Mouse (Mus musculus): ENCODE results near the gene Olfr1079. TPM values are rescaled to one million over a fixed set of nuclear protein-coding genes. Genes with fewer than 3 reads are reported as not detected.
"Not testable (repeated sequence)": the region's sequence is repeated elsewhere in the genome, so short reads cannot be mapped to it uniquely, and the experiment has no call there.

The Olfr1079 gene
- total RNA-seq (2015; ENCODE audit: low replicate concordance) (not detected in 2 replicates), total RNA-seq (2017; ENCODE audit: low replicate concordance) (not detected in 2 replicates)

DNA sequence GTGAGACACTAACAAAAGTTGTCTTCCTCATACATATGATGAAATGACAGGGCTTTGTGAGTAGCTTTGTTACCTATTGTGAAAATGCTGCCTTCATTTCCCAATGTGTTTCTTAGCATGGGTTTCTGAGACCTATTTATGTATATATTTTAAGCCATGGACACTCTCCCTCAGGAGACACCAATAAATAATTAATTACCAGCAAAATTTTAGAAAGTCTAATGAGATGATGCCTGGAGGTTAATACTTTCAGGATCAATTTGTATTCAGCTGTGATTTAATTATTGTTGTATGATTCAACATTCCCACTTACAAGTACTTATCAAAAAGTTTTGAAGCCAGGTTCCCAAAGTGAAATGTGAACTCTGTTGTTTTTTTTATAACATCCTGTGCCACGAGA is at the start of gene Olfr1079:
Gene Olfr1079 (minus strand): TSS at position 101 of the 400 bp plus-strand sequence.
- no peak for ATAC-seq (replicated peaks; ENCODE audit: low FRiP score, poor library complexity, severe bottlenecking)

DNA sequence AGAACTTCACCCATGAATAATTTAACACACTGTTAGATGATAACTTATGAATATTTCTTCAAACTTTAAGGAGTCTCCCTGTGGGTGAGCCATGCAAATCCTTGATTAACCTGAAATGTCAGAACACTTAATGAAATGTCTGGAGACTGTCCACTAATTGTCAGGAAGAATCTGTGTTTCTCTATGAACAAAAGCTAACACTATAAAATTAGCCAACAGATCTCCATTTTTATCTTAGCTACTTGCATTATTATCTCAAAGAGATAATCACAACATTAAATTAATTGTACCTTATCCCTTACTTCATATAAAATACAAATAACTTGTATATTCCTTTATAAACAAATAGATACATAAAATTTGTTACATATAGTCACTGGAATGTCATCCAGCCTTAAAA is 15.9 kb upstream of the Olfr1079 start, which contains the start of gene Olfr1080:
Gene Olfr1080 (minus strand): TSS at position 101 of the 400 bp plus-strand sequence.
- not testable (repeated sequence) for ATAC-seq (replicated peaks; ENCODE audit: low FRiP score, poor library complexity, severe bottlenecking)

DNA sequence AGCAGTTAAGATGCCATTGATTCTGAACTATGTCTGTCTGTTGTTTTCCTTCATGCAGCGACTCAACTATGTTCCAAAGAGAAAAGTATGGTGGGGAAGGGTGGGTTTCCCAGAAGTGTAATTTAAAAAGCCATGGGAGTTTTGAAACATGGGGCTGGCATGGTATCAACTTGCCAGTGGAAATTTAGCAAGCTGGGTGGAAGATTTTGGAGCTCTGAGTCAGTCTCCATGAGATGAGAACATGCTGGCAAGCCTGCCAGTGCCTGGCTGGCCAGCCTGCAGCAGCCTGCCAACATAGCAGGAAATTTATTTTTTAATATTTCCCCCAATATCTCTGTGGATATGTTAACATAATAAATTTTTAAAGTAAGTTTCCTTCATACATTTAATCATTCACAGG is 11.3 kb downstream of the Olfr1079 start:
- no peak for ATAC-seq (replicated peaks; ENCODE audit: low FRiP score, poor library complexity, severe bottlenecking)

DNA sequence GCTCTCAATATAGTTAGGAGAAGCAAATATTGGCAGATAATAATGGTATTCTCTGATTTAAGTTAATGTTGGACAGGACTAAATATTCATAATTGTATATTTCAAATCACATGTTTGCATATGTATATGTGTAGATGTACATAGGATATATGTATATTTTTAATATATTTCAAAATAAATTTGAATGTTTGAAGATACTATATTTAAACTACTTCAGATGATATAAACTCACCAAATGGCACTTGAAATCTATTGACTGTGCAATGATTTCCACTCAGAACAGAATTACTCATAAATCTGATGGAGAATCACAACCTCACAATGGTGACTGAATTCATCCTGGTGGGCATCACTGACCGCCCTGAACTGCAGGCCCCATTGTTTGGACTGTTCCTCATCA is 34.1 kb downstream of the Olfr1079 start, which contains the start of gene Olfr1076:
Gene Olfr1076 (plus strand): TSS at position 301 of the 400 bp plus-strand sequence.
- ATAC-seq (replicated peaks; ENCODE audit: low FRiP score, poor library complexity, severe bottlenecking), result no peak

DNA sequence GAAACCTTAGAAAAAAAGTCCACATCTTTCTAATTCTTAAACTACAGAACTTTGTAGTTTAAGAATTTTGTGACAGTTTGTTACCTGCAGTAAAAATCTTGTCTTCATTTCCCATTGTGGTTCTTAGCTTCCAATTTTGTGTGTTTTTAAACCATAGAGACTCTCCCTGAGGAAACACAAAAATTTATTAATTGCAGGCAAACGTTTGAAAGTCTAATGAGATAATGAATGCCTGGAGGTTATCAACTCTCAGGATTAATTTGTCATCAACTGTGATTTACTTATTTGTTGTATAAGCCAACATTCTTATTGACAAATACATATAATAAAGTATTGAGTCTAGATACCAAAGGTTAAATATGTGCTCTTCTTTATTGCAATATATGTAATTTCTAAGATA is 55.0 kb downstream of the Olfr1079 start, which contains the start of gene Olfr228:
Gene Olfr228 (minus strand): TSS at position 101 of the 400 bp plus-strand sequence.
- ATAC-seq (replicated peaks; ENCODE audit: low FRiP score, poor library complexity, severe bottlenecking), result no peak

Other genes with a start within 250 kb of the Olfr1079 start
- not detected in 2 replicates for gene Olfr1053, start 227.2 kb downstream of the Olfr1079 start, total RNA-seq (2015; ENCODE audit: low replicate concordance)
- not detected in 2 replicates for gene Olfr1053, start 227.2 kb downstream of the Olfr1079 start, total RNA-seq (2017; ENCODE audit: low replicate concordance)
- not detected in 2 replicates for gene Olfr1054, start 207.0 kb downstream of the Olfr1079 start, total RNA-seq (2015; ENCODE audit: low replicate concordance)
- gene Olfr1054, start 207.0 kb downstream of the Olfr1079 start, total RNA-seq (2017; ENCODE audit: low replicate concordance), result not detected in 2 replicates
- not detected in 2 replicates for gene Olfr1055, start 192.2 kb downstream of the Olfr1079 start, total RNA-seq (2015; ENCODE audit: low replicate concordance)
- not detected in 2 replicates for gene Olfr1055, start 192.2 kb downstream of the Olfr1079 start, total RNA-seq (2017; ENCODE audit: low replicate concordance)
- gene Olfr1056, start 180.0 kb downstream of the Olfr1079 start, total RNA-seq (2015; ENCODE audit: low replicate concordance), result not detected in 2 replicates
- gene Olfr1056, start 180.0 kb downstream of the Olfr1079 start, total RNA-seq (2017; ENCODE audit: low replicate concordance), result not detected in 2 replicates
- gene Olfr1057, start 164.1 kb downstream of the Olfr1079 start, total RNA-seq (2015; ENCODE audit: low replicate concordance), result not detected in 2 replicates
- gene Olfr1057, start 164.1 kb downstream of the Olfr1079 start, total RNA-seq (2017; ENCODE audit: low replicate concordance), result not detected in 2 replicates
- not detected in 2 replicates for gene Olfr1058, start 153.9 kb downstream of the Olfr1079 start, total RNA-seq (2015; ENCODE audit: low replicate concordance)
- not detected in 2 replicates for gene Olfr1058, start 153.9 kb downstream of the Olfr1079 start, total RNA-seq (2017; ENCODE audit: low replicate concordance)
- not detected in 2 replicates for gene Olfr1061, start 128.4 kb downstream of the Olfr1079 start, total RNA-seq (2015; ENCODE audit: low replicate concordance)
- not detected in 2 replicates for gene Olfr1061, start 128.4 kb downstream of the Olfr1079 start, total RNA-seq (2017; ENCODE audit: low replicate concordance)
- gene Olfr1062, start 115.7 kb downstream of the Olfr1079 start, total RNA-seq (2015; ENCODE audit: low replicate concordance), result 0.42 TPM in 1 of 2 replicates, not detected in the other
- not detected in 2 replicates for gene Olfr1062, start 115.7 kb downstream of the Olfr1079 start, total RNA-seq (2017; ENCODE audit: low replicate concordance)
- not detected in 2 replicates for gene Olfr1065, start 91.9 kb downstream of the Olfr1079 start, total RNA-seq (2015; ENCODE audit: low replicate concordance)
- not detected in 2 replicates for gene Olfr1065, start 91.9 kb downstream of the Olfr1079 start, total RNA-seq (2017; ENCODE audit: low replicate concordance)
- not detected in 2 replicates for gene Olfr1066, start 86.2 kb downstream of the Olfr1079 start, total RNA-seq (2015; ENCODE audit: low replicate concordance)
- gene Olfr1066, start 86.2 kb downstream of the Olfr1079 start, total RNA-seq (2017; ENCODE audit: low replicate concordance), result not detected in 2 replicates
- not detected in 2 replicates for gene Olfr228, start 55.1 kb downstream of the Olfr1079 start, total RNA-seq (2015; ENCODE audit: low replicate concordance)
- gene Olfr228, start 55.1 kb downstream of the Olfr1079 start, total RNA-seq (2017; ENCODE audit: low replicate concordance), result not detected in 2 replicates
- gene Olfr1076, start 34.0 kb downstream of the Olfr1079 start, total RNA-seq (2015; ENCODE audit: low replicate concordance), result not detected in 2 replicates
- not detected in 2 replicates for gene Olfr1076, start 34.0 kb downstream of the Olfr1079 start, total RNA-seq (2017; ENCODE audit: low replicate concordance)
- not detected in 2 replicates for gene Olfr1080, start 15.8 kb upstream of the Olfr1079 start, total RNA-seq (2015; ENCODE audit: low replicate concordance)
- gene Olfr1080, start 15.8 kb upstream of the Olfr1079 start, total RNA-seq (2017; ENCODE audit: low replicate concordance), result not detected in 2 replicates
- not detected in 2 replicates for gene Olfr1082, start 56.5 kb upstream of the Olfr1079 start, total RNA-seq (2015; ENCODE audit: low replicate concordance)
- not detected in 2 replicates for gene Olfr1082, start 56.5 kb upstream of the Olfr1079 start, total RNA-seq (2017; ENCODE audit: low replicate concordance)
- not detected in 2 replicates for gene Olfr1084, start 97.2 kb upstream of the Olfr1079 start, total RNA-seq (2015; ENCODE audit: low replicate concordance)
- gene Olfr1084, start 97.2 kb upstream of the Olfr1079 start, total RNA-seq (2017; ENCODE audit: low replicate concordance), result not detected in 2 replicates
- not detected in 2 replicates for gene Olfr1085, start 119.5 kb upstream of the Olfr1079 start, total RNA-seq (2015; ENCODE audit: low replicate concordance)
- not detected in 2 replicates for gene Olfr1085, start 119.5 kb upstream of the Olfr1079 start, total RNA-seq (2017; ENCODE audit: low replicate concordance)
- gene Olfr1086, start 137.6 kb upstream of the Olfr1079 start, total RNA-seq (2015; ENCODE audit: low replicate concordance), result not detected in 2 replicates
- not detected in 2 replicates for gene Olfr1086, start 137.6 kb upstream of the Olfr1079 start, total RNA-seq (2017; ENCODE audit: low replicate concordance)
- not detected in 2 replicates for gene Olfr1087, start 155.9 kb upstream of the Olfr1079 start, total RNA-seq (2015; ENCODE audit: low replicate concordance)
- gene Olfr1087, start 155.9 kb upstream of the Olfr1079 start, total RNA-seq (2017; ENCODE audit: low replicate concordance), result not detected in 2 replicates
- gene Olfr1089, start 191.2 kb upstream of the Olfr1079 start, total RNA-seq (2015; ENCODE audit: low replicate concordance), result not detected in 2 replicates
- not detected in 2 replicates for gene Olfr1089, start 191.2 kb upstream of the Olfr1079 start, total RNA-seq (2017; ENCODE audit: low replicate concordance)
- not detected in 2 replicates for gene Olfr1090, start 216.5 kb upstream of the Olfr1079 start, total RNA-seq (2015; ENCODE audit: low replicate concordance)
- not detected in 2 replicates for gene Olfr1090, start 216.5 kb upstream of the Olfr1079 start, total RNA-seq (2017; ENCODE audit: low replicate concordance)
- gene Olfr1093, start 240.0 kb upstream of the Olfr1079 start, total RNA-seq (2015; ENCODE audit: low replicate concordance), result not detected in 2 replicates
- gene Olfr1093, start 240.0 kb upstream of the Olfr1079 start, total RNA-seq (2017; ENCODE audit: low replicate concordance), result not detected in 2 replicates